Mouse (Mus musculus) MEL-GATA-1-ER (cell line): ENCODE measurements at regions not wholly inside any gene's neighbourhood (a gene's known extent, or its start where the extent isn't known, plus 50 kb on each side); places are given as distances from the start of the nearest gene placed in this dataset.

Experiments used
- DNase-seq: peaks from one replicate; pipeline ENCODE4 v3.0.0-alpha.2; 2012; ENCODE audit warnings: low read depth; ENCODE audit errors: extremely low read depth

DNA sequence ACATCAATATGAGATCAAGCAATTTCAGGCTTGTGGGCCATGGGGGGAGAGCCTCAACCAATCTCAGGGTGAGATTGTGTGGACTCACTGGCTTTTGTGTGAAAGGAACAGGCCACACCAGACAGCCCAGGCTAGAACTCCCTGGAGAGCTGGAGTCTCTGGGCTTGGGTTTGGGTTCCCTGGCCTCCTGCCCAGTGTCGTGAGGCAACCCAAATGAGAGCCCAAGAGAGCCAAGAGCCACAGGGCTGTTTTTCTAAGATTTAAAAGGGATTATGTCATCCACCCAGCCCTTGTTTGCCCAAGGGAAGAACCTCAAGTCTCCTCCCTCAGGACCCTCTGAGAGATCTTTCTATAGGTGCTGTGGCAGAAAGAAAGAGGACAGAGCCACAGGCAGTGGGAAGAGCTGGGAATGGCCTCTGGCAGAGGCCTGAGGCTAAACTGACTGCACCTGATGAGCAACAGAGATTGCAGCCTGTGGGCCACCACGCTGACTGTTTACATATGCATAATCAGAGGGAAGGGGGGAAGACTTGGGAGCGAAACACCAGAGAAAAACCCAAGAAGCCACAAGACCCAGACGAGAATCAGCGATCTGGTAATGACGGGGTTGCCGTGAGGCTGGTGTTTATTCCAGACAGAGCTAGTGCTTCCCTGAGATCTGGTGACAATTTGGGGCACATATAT, 92.1 kb downstream of the Bcl2l11 start:
- no peak for DNase-seq

DNA sequence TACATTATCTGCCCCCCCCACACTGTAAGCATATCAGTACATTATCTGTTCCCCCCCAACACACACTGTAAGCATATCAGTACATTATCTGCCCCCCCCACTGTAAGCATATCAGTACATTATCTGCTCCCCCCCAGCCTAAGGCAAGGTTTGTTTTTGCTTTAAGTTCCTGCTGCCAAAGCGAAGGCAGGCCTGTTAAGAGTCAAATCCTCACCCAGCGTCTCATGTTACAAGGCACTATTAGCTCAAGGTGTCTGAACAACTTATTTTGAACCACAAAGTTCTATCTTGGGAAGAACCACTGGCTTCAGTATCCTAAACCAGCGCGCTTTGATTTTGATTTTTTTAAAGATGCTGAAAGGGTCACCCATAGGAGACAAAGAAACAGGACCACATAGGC, 93.1 kb downstream of the Bcl2l11 start:
- DNase-seq, result no peak

DNA sequence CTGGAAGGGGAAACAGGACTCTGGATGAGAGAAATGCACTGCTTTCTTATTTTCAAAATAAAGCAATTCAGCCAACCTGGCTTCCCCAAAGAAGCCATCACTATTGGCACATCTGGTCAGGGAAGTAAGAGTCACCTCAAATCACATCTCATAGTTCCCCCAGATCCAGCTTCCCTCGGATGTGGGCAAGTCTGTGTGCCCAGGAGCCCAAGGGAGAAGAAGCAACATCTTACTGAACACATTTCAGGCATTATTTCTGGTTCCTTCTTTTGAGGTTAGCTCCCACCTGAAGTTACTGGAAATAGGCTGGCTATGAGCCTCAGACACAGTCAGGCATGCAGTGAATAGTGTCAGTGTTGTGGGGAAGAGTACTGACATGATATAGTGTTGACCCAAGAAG, 95.2 kb downstream of the Bcl2l11 start:
- no peak for DNase-seq

DNA sequence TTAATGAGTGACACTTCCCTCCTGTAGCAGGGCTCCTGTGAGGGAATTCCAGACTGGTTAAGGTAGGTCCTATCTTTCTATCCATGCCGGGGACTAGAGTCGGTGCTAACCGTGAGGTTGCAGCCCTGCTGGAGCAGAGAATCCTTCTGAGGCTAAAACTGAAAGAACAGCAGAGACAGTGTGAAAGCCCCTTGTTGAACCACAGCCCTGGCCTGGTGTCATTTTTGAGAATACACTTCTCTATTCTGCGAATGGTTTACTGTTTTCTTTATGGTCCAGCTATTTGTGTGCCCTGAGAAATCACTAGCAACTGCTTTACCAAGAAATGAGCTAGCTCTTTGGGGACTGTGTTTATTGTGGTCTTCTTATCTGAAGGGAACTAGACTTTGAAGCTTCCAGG, 95.8 kb downstream of the Bcl2l11 start:
- DNase-seq, result no peak

DNA sequence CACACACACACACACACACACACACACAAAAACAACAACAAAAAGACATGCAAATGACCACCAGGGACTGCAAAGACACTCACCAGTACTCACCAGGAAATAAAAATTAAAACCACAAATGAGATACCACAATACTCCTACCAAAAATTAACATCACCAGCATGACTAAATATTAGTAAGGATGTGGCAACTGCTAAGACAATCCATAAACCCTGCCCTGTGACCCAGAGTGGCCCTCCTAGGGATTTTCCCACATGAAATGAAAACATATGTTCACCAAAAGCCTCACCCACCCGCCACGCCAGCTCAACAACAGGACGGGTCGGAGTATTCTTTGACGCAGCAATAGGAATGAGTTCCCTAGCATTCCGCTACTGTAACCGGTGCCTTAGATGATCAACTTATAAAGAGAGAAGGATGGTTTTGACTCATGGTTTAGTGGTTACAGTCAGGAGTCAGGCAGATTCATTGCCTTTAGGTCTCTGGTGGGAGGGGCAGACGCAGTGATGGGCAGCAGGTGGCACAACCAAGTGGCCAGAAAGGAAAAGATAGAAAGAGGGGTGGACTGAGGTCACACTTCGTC, 100.7 kb downstream of the Bcl2l11 start:
- DNase-seq, result no peak

DNA sequence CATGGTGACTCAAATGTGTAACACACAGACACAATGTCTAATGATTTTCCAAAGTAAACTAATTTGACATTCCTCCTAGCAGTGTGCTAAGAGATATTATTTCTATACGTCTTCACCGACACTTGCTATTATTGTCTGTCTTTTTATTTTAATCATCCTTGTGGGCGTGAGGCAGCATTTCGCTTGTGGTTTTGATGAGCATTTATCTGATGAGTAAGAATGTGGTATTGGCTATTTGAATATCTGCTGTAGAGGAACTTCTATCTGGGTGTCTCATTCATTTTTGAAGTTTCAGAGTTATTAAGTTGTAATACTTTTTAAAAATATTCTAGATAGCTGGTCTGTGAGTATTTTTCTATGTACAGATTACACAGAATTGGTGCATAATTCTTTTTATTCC, 103.9 kb downstream of the Bcl2l11 start:
- DNase-seq, result no peak

DNA sequence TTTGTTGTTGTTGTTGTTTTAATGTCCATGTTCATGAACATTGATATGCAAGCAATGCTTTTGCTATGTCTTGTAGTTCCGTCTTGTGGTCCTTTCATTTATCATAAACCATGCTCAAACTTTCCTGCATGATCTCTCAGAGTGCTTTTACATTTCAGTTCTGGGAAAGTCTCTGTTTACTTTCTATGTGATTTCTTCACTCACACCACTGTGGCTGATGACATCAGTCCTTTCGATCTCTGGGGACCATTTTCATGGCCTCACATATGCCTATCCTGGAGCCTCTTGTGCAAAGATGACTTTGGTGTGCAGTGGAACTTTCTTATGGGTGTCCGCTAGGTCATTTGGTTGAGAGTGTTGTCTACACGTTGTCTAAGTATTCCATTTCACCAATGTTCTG, 105.1 kb downstream of the Bcl2l11 start:
- DNase-seq, result no peak

DNA sequence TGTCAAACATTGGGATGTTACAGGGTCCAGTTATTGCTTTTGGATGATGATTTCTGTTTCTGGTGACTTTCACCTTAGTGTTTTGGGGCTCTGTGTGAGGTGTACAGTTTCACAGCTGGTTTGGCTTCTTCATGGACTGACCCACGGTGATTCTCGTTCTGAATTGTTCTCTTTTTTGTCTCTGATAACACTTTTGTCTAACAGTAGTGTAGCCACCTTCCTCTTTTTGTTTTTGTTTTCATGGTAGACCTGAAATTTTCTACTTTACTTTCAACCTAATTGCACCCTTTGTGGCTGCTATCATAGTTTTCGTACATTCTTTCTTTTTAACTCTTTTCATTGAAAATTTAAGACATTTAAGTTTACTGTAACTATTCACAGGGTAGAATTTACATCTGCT, 105.5 kb downstream of the Bcl2l11 start:
- no peak for DNase-seq

DNA sequence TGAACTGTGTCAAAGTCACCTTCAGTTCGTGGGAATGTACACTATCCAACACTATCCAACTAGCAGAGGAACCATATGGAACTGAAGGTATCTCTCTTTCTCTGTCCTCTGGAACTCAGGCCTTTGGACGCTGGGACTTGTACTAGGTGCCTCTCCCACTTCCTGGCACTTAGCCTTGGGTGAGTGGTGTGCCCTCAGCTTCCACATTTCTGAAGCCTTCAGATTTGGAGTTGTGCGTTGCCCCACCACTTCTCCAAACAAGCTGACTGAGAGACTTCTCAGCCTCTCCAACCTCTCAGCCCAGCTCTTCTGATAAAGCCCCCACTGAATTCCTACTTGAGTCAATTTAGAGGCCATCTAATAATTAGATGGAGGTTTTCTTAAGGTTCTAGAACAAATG, 106.2 kb downstream of the Bcl2l11 start:
- DNase-seq, result no peak

DNA sequence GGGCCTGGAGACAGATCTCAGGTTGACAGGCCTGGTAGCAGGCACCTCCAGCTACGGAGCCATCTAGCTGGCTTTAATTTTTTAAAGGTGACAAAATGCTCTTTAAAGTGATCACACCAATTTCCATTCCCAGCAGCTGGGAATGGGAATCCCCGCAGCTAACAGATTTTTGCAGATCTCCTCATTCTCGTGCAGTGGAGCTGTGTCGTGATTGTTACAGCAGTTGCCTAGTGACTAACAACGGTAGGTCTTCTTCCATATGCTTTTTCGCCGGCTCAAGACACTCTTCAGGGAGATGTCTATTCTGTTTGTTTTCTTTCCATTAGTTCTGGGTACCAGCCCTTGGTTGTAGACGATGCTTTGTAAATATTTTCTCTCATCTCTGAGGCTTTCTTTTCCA, 109.3 kb downstream of the Bcl2l11 start:
- DNase-seq, result no peak

DNA sequence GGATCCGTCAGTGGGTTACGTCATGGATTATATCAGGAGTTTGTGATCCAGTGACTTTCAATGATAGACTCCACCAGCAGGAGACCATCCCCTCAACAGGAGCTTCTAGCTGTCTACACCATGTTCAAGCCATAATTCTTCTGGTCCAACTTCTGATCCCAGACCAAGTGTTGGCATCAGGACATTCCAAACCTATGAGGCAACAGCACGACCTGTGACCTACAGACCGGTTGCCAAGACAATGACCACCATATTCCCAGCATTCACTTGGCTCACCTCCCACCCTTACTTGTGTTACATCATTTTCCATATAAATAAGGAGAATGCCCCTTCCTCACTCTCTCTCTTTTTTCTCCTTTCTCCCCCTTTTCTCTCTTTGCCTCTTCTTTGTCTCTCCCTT, 113.6 kb downstream of the Bcl2l11 start:
- no peak for DNase-seq

DNA sequence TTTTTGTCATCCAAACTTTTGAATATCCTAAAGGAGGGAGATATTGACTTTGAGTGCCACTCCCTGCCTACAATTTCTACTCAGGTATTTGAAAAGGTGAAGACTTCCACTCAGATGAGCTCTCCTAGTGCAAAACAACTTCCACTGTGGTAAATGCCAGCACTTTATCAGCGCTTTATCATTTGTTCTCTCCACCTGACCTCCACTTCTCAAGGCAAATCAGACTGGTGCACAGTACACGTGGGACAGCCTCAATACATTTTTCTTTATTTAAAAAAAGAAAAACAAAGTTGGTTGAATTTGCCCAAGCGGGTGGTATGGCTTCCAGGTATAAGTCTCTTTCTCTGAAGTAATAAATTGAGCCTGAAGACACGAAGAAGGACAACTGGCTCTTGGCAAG, 114.2 kb downstream of the Bcl2l11 start:
- no peak for DNase-seq

DNA sequence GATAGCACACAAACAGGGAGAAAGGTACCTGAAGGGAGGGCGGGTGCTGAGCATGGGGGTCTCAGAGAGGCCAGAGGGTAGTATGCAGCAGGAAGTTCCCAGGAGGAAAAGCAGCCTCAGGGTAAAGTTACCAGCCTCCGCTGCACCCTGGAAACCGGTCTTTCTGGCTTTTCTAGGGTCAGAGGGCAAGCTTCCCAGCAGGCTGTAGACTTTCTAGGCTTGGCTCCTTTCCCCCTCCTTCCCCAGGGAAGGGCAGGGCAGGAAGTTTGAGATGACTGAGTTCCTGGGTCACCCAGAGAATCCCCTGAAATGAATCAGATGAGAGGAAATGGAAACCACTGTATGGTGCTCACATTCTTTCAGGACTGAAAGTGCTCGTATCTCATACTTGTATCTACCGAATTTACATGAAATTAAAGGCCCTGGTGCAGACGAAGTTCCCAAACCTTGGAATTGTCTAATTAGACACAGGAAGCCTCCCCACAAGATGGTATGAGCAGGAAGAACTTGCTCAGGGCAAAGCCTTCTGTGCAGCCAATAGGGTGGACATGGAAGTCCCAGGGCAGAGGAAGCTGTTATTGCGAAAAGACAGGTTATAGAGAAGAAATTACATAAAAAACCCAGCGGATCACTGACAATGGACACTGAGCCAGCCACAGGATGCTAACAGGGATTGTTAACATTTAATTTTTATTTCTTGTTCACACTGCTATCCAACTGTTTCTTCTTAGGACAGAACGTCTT, 114.9 kb downstream of the Bcl2l11 start:
- DNase-seq, result no peak

DNA sequence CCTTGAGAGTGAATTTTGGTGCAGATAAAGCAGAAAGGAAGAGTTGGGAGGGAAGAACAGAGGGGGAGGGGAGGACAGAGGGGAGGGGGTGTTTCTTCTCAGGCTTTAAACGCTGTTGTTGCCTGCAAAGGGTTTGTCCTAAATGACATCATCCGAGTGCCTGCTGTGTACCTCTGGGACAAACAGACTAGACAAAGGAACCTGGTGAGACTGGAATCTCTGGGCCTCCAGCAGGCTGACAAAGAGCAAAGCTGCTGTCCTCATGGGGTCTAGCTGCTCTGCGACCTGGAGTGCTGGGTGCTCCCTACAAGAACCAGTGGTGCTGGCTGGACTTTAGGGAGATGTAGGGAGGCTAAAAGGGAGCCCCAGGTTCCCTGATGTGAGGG, 115.4 kb downstream of the Bcl2l11 start:
- DNase-seq, result no peak

DNA sequence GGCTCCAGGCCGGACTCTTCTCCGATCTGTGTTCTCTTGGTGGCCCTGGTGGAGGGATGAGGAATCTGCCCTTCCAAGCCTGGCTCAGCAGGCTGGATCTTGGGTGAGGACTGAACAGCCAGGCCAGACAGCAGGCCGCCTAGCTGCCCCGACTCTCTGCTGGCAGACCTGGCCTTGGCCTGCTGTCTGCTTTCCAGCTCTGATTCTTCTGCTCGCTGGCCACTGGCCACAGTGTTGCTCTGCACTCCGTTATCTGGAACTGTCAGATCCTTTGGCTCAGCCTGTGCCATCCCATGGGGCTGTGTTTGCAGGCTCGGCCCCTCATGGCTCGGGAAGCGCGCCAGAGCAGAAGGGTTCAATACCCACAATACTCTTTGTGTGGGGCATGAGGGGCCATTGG, 119.7 kb downstream of the Bcl2l11 start:
- no peak for DNase-seq

DNA sequence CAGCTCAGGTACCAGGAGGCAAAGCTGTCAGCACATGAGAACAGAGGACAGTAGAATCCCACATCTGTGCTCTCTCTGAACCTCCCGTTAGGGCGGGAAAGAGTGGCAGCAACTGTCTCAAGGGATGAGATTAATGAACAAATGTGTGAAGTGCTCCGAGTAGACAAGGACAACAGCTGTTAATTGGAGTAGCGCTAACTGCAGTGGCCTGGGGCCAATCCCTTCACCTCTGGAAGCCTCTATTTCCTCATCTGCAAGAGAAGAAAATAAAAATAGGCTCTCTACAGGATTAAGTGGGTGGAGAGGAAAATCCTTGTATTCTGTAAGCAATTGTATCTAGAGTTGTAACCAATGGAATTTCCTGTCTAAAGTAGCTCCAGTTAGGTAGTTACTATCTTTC, 122.1 kb downstream of the Bcl2l11 start:
- DNase-seq, result no peak

DNA sequence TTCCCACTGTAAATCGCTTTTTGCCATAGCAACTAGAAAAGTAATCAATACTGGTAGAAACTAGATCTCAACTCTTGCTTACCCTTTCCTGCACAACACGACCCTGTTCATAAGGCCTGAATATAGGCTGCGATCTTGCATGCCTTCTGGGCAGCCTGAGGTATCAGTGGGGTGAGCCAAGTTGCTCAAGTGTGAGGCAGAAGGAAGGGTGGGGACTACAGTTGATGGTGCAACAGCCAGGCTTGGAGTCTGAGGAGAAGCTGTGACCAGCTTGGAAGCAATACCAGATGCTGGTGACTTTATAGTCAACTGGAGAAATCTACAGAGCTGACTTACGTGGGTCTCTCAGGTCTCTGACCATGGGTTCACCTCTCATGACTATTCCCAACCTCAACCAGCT, 123.3 kb downstream of the Bcl2l11 start:
- DNase-seq, result no peak

DNA sequence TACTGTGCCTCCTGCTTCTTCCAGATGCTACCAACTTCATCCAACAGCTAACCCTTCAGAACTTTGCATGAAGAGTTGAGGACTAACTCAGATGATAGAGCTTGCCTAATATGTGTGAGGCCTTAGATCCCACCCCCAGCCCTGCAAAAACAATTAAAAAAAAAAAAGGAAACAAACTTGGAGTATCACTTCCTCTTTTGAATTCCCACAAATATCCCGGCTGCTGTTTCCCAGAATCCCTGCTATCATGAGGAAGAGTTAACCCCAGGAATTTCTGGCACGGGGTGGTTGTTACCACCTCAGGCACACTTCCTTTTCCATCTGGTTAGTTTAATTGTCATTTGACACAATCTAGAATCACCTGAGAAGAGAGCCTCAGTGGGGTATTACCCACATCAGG, 123.8 kb downstream of the Bcl2l11 start:
- no peak for DNase-seq

DNA sequence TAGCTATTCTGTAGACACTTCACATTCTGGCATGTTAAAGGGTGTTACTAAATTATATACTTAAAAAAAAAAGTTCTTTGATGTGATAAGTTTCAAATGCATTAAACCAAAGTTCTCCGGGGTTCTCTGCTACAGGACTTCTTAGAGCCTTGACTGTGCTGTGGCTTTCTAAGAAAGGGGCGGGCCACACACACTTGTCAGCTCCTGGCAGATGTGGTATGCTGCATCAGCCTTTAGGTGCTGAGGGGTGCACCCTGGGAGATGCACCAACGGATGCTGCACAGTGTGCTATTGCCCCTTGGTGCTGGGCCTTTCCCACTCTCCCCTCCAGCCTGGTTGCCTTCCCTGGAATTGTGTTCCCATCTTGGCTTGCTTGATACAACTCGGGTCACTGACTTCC, 125.0 kb downstream of the Bcl2l11 start:
- DNase-seq, result no peak

DNA sequence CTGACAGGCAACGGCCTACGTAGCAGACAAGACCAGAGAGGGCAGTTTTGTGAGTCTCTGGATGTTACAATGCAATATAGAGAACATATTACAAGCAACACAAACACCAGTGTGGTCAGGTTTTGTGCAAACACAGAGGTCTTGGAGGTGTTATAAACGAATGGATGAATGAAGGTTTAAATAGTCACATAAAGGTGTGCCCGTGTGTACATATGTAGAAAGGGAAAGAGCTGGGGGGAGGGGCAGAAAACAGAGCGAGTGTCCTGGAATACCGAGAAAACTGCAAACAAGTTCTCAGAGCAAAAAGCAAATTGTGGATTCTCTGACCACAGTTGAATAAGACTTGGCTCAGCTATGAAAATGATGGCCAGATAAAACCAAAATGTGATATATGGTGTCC, 130.8 kb downstream of the Bcl2l11 start:
- no peak for DNase-seq

DNA sequence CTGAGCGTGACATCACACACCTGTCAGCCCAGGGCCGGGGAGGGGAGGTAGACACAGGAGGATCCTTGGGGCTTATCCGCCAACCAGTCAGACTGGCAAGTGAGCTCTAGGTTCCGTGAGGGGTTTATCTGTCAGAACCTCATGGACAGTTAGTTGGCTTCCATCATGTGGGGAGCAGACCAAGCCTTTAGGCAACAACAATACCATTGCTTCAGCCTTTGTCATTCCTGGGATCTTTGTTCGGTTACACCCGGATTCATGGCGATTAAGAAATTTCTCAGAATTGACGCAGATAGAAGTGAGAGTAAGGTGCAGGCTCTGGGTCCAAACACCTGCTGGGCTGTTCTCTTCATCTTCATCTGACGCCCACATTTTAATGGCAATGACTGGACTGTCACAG, 131.4 kb downstream of the Bcl2l11 start:
- no peak for DNase-seq

DNA sequence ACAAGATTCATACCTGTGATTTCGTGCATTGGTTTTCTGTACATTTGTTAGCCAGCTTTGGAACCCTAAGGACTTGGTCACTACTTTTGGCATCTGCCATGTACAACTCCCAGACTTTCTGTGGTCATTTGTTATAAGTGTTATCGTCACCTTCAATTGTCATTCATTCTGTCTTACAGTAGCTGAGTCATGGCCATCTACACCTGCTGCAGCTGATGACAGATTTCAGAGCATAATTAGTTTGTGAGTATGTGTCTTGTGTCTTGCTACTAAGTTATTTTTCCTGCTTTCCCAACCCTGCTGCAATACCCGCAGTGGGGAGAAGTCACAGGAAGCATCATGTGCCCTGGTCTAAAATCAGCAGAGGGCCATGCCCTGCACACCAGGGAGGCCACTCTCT, 138.0 kb downstream of the Bcl2l11 start:
- no peak for DNase-seq
